Mouse (Mus musculus) embryonic fibroblast, embryonic 13.5 days (primary cell): Measurements from ENCODE around the gene Cyp1a2.

Experiments used
- CTCF ChIP-seq: IDR thresholded peaks from 2 replicates; pipeline ENCODE4 v1.5.1; 2011; ENCODE audit warnings: mild to moderate bottlenecking, control low read depth, low read length, moderate library complexity, borderline replicate concordance; ENCODE audit not compliant: insufficient read depth
- POLR2A ChIP-seq: IDR thresholded peaks from 2 replicates; pipeline ENCODE4 v1.6.1; 2011; ENCODE audit warnings: low read depth, mild to moderate bottlenecking, control low read depth, low read length, moderate library complexity

GRCm38 (mm10) chr9:57696380-57697285 lies 13.1 kb upstream of the Cyp1a2 start:
- no peak for TF ChIP-seq CTCF
- TF ChIP-seq POLR2A = no peak
